8 mouse cellular contexts compared by ENCODE assay signal in genomic region chr9:121759091-121760081, GRCm38 (mm10). TPM values are rescaled to one million over a fixed set of nuclear protein-coding genes. Genes with fewer than 3 reads are reported as not detected.
DNase-seq lines count a peak whose midpoint lies in the region; ATAC-seq and TF ChIP-seq lines count a peak whose summit lies in the region.

Gene Zfp651 (plus strand): TSS chr9:121759330.

- H3K79me2 ChIP-seq in C2C12 (ENCODE audit: control insufficient read depth, insufficient read depth), result no peaks in the 10 kb centered on the region
- H3K79me2 ChIP-seq in heart, adult 2 months (replicated peaks; ENCODE audit: control insufficient read depth, insufficient read depth, low read length), result no peaks in the 10 kb centered on the region

- intact Hi-C loops in heart, adult 2 months (cut with DNase I), result loop anchor here (2.0 to 5.0 kb wide), 2 partner anchors 39 to 63 kb away; no protein-coding TSS in a partner anchor

- ATAC-seq in embryonic facial prominence, embryonic 11.5 days (replicated peaks; ENCODE audit: insufficient number of reproducible peaks, low FRiP score, low TSS enrichment, low read depth), result peak; percentile 75
- ATAC-seq in limb, embryonic 12.5 days (ENCODE audit: insufficient number of reproducible peaks, insufficient read depth, low FRiP score, low TSS enrichment, low read depth), result peak; percentile 53
- ATAC-seq in midbrain, embryonic 16.5 days, result peak; percentile 84

- no peak for TF ChIP-seq CTCF in C2C12 (IDR thresholded peaks at IDR 0.05; ENCODE audit: control insufficient read depth, insufficient read depth, insufficient read length)
- TF ChIP-seq CTCF in heart, adult 2 months (IDR thresholded peaks at IDR 0.05), result no peak
- no peak for TF ChIP-seq CTCF in kidney, adult 2 months (conservative IDR thresholded peaks at IDR 0.05; ENCODE audit: insufficient read depth, insufficient read length, low read depth, low read length)

- peak within 1 kb of the TSS; percentile 94 for H3K4me2 ChIP-seq in embryonic facial prominence, embryonic 11.5 days (ENCODE audit: low read depth, low read length)
- peak within 1 kb of the TSS; percentile 94 for H3K4me2 ChIP-seq in limb, embryonic 12.5 days
- H3K4me2 ChIP-seq in midbrain, embryonic 16.5 days (ENCODE audit: low read length), result peak within 1 kb of the TSS; percentile 93

- no peak; the same call in 1 of the 2 replicates for TF ChIP-seq POLR2A in heart, adult 2 months (IDR thresholded peaks at IDR 0.05; ENCODE audit: insufficient read depth, low read depth, low read length)
- no peak for TF ChIP-seq POLR2A in kidney, adult 2 months (IDR thresholded peaks at IDR 0.05; ENCODE audit: low read depth, low read length)

- H3K36me3 ChIP-seq in C2C12 (ENCODE audit: control insufficient read depth, insufficient read depth), result peaks cover 16% of the 10 kb centered on the region
- no peaks in the 10 kb centered on the region; the same call in 1 of the 2 replicates for H3K36me3 ChIP-seq in embryonic facial prominence, embryonic 11.5 days (replicated peaks; ENCODE audit: control insufficient read depth, insufficient read depth, low read depth, low read length)
- no peaks in the 10 kb centered on the region for H3K36me3 ChIP-seq in heart, adult 2 months (ENCODE audit: control insufficient read depth, insufficient read depth, low read length)
- H3K36me3 ChIP-seq in kidney, adult 2 months (ENCODE audit: control insufficient read depth, insufficient read depth, low read length), result peaks cover 1% of the 10 kb centered on the region; the same call in 1 of the 2 replicates
- peaks cover 51% of the 10 kb centered on the region for H3K36me3 ChIP-seq in limb, embryonic 12.5 days
- H3K36me3 ChIP-seq in midbrain, embryonic 16.5 days (ENCODE audit: control insufficient read depth, insufficient read depth, low read length), result peaks cover 24% of the 10 kb centered on the region

- H3K4me1 ChIP-seq in embryonic facial prominence, embryonic 11.5 days (ENCODE audit: control insufficient read depth, insufficient read depth, low read length), result no peaks in the 10 kb centered on the region; the same call in none of the 2 replicates
- H3K4me1 ChIP-seq in heart, adult 2 months (ENCODE audit: control insufficient read depth, insufficient read depth, low read length), result peaks cover 4% of the 10 kb centered on the region
- peaks cover 7% of the 10 kb centered on the region for H3K4me1 ChIP-seq in kidney, adult 2 months (ENCODE audit: control insufficient read depth, insufficient read depth, low read length)
- H3K4me1 ChIP-seq in limb, embryonic 12.5 days (replicated peaks), result peaks cover 40% of the 10 kb centered on the region
- H3K4me1 ChIP-seq in midbrain, embryonic 16.5 days (ENCODE audit: control insufficient read depth, insufficient read depth, low read length), result peaks cover 28% of the 10 kb centered on the region

- peak within 1 kb of the TSS; percentile 36 for H3K4me3 ChIP-seq in C2C12 (ENCODE audit: insufficient read depth, poor library complexity, severe bottlenecking)
- peak within 1 kb of the TSS; percentile 86 for H3K4me3 ChIP-seq in embryonic facial prominence, embryonic 11.5 days (ENCODE audit: low read depth, low read length)
- H3K4me3 ChIP-seq in heart, adult 2 months, result peak within 1 kb of the TSS; percentile 93
- H3K4me3 ChIP-seq in kidney, adult 2 months (ENCODE audit: insufficient read depth, low read depth, low read length), result peak within 1 kb of the TSS; percentile 87
- peak within 1 kb of the TSS; percentile 84 for H3K4me3 ChIP-seq in limb, embryonic 12.5 days (replicated peaks)
- H3K4me3 ChIP-seq in midbrain, embryonic 16.5 days (ENCODE audit: low read depth, low read length), result peak within 1 kb of the TSS; percentile 95

- under 1% methylated on average over 90 of the region's 97 CpGs for WGBS in embryonic facial prominence, embryonic 11.5 days
- under 1% methylated on average over 92 of the region's 97 CpGs for WGBS in heart, adult 2 months
- 1% methylated on average over 90 of the region's 97 CpGs for WGBS in kidney, adult 2 months
- WGBS in limb, embryonic 12.5 days, result under 1% methylated on average over 86 of the region's 97 CpGs
- WGBS in midbrain, embryonic 16.5 days, result under 1% methylated on average over 74 of the region's 97 CpGs

- H3K9me3 ChIP-seq in embryonic facial prominence, embryonic 11.5 days (replicated peaks; ENCODE audit: control insufficient read depth, low read length), result no peaks in the 10 kb centered on the region
- no peaks in the 10 kb centered on the region for H3K9me3 ChIP-seq in limb, embryonic 12.5 days
- no peaks in the 10 kb centered on the region for H3K9me3 ChIP-seq in midbrain, embryonic 16.5 days (replicated peaks; ENCODE audit: control insufficient read depth, low read length, poor library complexity, severe bottlenecking)

- peak within 1 kb of the TSS; percentile 88 for H3K27ac ChIP-seq in embryonic facial prominence, embryonic 11.5 days (replicated peaks; ENCODE audit: low read depth, low read length)
- peak within 1 kb of the TSS; percentile 90 for H3K27ac ChIP-seq in heart, adult 2 months
- 0 out of 2 replicates have a peak within 1 kb of the TSS, but pooled peaks have one; percentile 27 for H3K27ac ChIP-seq in kidney, adult 2 months (ENCODE audit: insufficient read depth, low read depth, low read length)
- H3K27ac ChIP-seq in limb, embryonic 12.5 days, result peak within 1 kb of the TSS; percentile 96
- peak within 1 kb of the TSS; percentile 87 for H3K27ac ChIP-seq in midbrain, embryonic 16.5 days (ENCODE audit: low read length)

- H3ac ChIP-seq in C2C12 (ENCODE audit: control insufficient read depth, insufficient read length, low read depth), result peak within 1 kb of the TSS; percentile 82

- peak within 1 kb of the TSS; percentile 96 for H3K9ac ChIP-seq in embryonic facial prominence, embryonic 11.5 days (replicated peaks; ENCODE audit: low read length)
- peak within 1 kb of the TSS; percentile 79 for H3K9ac ChIP-seq in heart, adult 2 months (ENCODE audit: low read depth, low read length)
- H3K9ac ChIP-seq in limb, embryonic 12.5 days (replicated peaks), result peak within 1 kb of the TSS; percentile 94
- peak within 1 kb of the TSS; percentile 95 for H3K9ac ChIP-seq in midbrain, embryonic 16.5 days (ENCODE audit: low read depth, low read length)

- no peaks in the 10 kb centered on the region for H3K27me3 ChIP-seq in C2C12 (ENCODE audit: control insufficient read depth, insufficient read depth, insufficient read length)
- no peaks in the 10 kb centered on the region for H3K27me3 ChIP-seq in embryonic facial prominence, embryonic 11.5 days (ENCODE audit: control insufficient read depth, insufficient read depth, low read length)
- no peaks in the 10 kb centered on the region for H3K27me3 ChIP-seq in heart, adult 2 months (ENCODE audit: control insufficient read depth, insufficient read depth, low read length)
- no peaks in the 10 kb centered on the region for H3K27me3 ChIP-seq in kidney, adult 2 months (replicated peaks; ENCODE audit: control insufficient read depth, insufficient read depth, low read length)
- no peaks in the 10 kb centered on the region for H3K27me3 ChIP-seq in limb, embryonic 12.5 days
- no peaks in the 10 kb centered on the region for H3K27me3 ChIP-seq in midbrain, embryonic 16.5 days (ENCODE audit: control insufficient read depth, insufficient read depth, low read depth, low read length)

- no peaks in the 10 kb centered on the region for H3K79me3 ChIP-seq in C2C12 (ENCODE audit: low read depth)

- peak; percentile 73 for DNase-seq in adrenal gland, adult 2 months
- DNase-seq in embryonic facial prominence, embryonic 11.5 days (ENCODE audit: low spot score), result peak; percentile 83
- peak; percentile 75 to 81 for DNase-seq in heart, adult 2 months
- DNase-seq in kidney, adult 2 months, result peak; percentile 46
- DNase-seq in urinary bladder, postnatal 36 days (ENCODE audit: low spot score in 2 of 2), result peak; percentile 29 to 39

- no peak for TF ChIP-seq EP300 in heart, adult 2 months (IDR thresholded peaks at IDR 0.05; ENCODE audit: insufficient read depth, low read depth, low read length)

TF ChIP-seq in C2C12, 6 proteins besides CTCF, POLR2A, EP300 and RAD21:
- TF ChIP-seq USF1 (IDR thresholded peaks at IDR 0.05; ENCODE audit: low read depth) (no peak), MYOD1 (IDR thresholded peaks at IDR 0.05; ENCODE audit: control insufficient read depth, insufficient read length, low read depth) (no peak), MYOG (IDR thresholded peaks at IDR 0.05; ENCODE audit: control insufficient read depth, extremely low read depth, insufficient read length) (no peak), MAX (IDR thresholded peaks at IDR 0.05) (no peak), CEBPB (IDR thresholded peaks at IDR 0.05; ENCODE audit: low read depth) (no peak), FOSL1 (IDR thresholded peaks at IDR 0.05; ENCODE audit: insufficient read depth, low read length, poor library complexity, severe bottlenecking) (no peak)

RNA-seq across cellular contexts. Expression of gene Zfp651, which starts in this region (rescaled TPM):
- 16.0 TPM for polyA plus RNA-seq in C2C12 (2012; fragmentation: generic; extraction: Trizol)
- 10 to 100 TPM; 26.6 to 49.7 TPM for total RNA-seq in adrenal gland, adult 2 months (2021)
- polyA plus RNA-seq in adrenal gland, adult 2 months (2012; rRNA removed), result 36.6 and 51.5 TPM in 2 replicates
- polyA plus RNA-seq in embryonic facial prominence, embryonic 11.5 days (2014; fragmentation: Nextera tagmentation; extraction: Ambion mirVana), result 4.9 and 5.1 TPM in 2 replicates
- 100 to 1,000 TPM; 117 to 130 TPM for total RNA-seq in heart, adult 2 months (2021)
- polyA plus RNA-seq in heart, adult 2 months (2012; rRNA removed), result 67.7 and 84.2 TPM in 2 replicates
- 25.4 and 29.5 TPM in 2 replicates for polyA plus RNA-seq in kidney, adult 2 months (2012; rRNA removed)
- polyA plus RNA-seq in limb, embryonic 12.5 days (2016; fragmentation: Nextera tagmentation; extraction: Ambion mirVana), result 13.7 and 16.7 TPM in 2 replicates
- polyA plus RNA-seq in midbrain, embryonic 16.5 days (2015; fragmentation: Nextera tagmentation; extraction: Ambion mirVana), result 21.1 and 23.6 TPM in 2 replicates

Comparison
In these comparisons a context has a peak if more than half of its experiments do, and no peak if none do; other contexts are left out.
1. Peak in every context shown above with its lines: DNase-seq, ATAC-seq, H3K4me3 ChIP-seq and H3K27ac ChIP-seq.
2. H3K4me3 ChIP-seq: peak in every context shown above with its lines; median percentile 95 in midbrain, embryonic 16.5 days; 93 in heart, adult 2 months; 87 in kidney, adult 2 months; 86 in embryonic facial prominence, embryonic 11.5 days; 84 in limb, embryonic 12.5 days; 36 in C2C12.
3. H3K27ac ChIP-seq: peak in every context shown above with its lines; median percentile 96 in limb, embryonic 12.5 days; 90 in heart, adult 2 months; 88 in embryonic facial prominence, embryonic 11.5 days; 87 in midbrain, embryonic 16.5 days; 27 in kidney, adult 2 months.